Mouse (Mus musculus) bone marrow, adult 2 months (tissue): ENCODE measurements at regions not wholly inside any gene's neighbourhood (a gene's known extent, or its start where the extent isn't known, plus 50 kb on each side); places are given as distances from the start of the nearest gene placed in this dataset.

Source experiments
- H3K27ac ChIP-seq: fragments of 200-500 bp; 2 replicates; pipeline ENCODE4 v1.5.1; 2012; ENCODE audit warnings: low read depth, mild to moderate bottlenecking, control low read depth, inconsistent platforms, low read length; ENCODE audit not compliant: control insufficient read depth, poor library complexity, insufficient read depth
- H3K4me1 ChIP-seq: fragments of 200-500 bp; 2 replicates; pipeline ENCODE4 v1.6.1; 2011; ENCODE audit warnings: low read length; ENCODE audit not compliant: control insufficient read depth, insufficient read depth
- H3K4me3 ChIP-seq: fragments of 200-500 bp; replicated peaks from 2 replicates; pipeline ENCODE3; 2011; ENCODE audit warnings: mild to moderate bottlenecking, low read depth, low read length, control low read depth; ENCODE audit not compliant: control insufficient read depth
- CTCF ChIP-seq: fragments of 200-500 bp; IDR thresholded peaks from 2 replicates; pipeline ENCODE4 v1.5.1; 2011; ENCODE audit warnings: low read length, control low read depth; ENCODE audit not compliant: control insufficient read depth, insufficient read depth
- POLR2A ChIP-seq: fragments of 200-500 bp; IDR thresholded peaks from 2 replicates; pipeline ENCODE4 v1.6.1; 2011; ENCODE audit warnings: low read depth, mild to moderate bottlenecking, control low read depth, low read length, borderline replicate concordance; ENCODE audit not compliant: control insufficient read depth
- WGBS: fragments of 180-500 bp; shearing (Covaris S2); methylation state at CpG from one replicate; pipeline ENCODE4 v1.1.7; 2018; 5-methylcytosine and 5-hydroxymethylcytosine counted together

- Histone ChIP-seq H3K4me3 (no peak overlapping the region), H3K27ac (no peak overlapping the region), H3K4me1 (no peaks in the 10 kb centered on the region)
- TF ChIP-seq POLR2A (no peak), CTCF (no peak)
- 15% methylated on average over 4 of the region's 4 CpGs for WGBS
Measured at GRCm38 (mm10) chr15:103087204-103087603, 68.5 kb downstream of the Hoxc4 start.

- no peak overlapping the region for H3K4me3 ChIP-seq
- TF ChIP-seq POLR2A = no peak
- no peak for TF ChIP-seq CTCF
- no peaks in the 10 kb centered on the region for H3K4me1 ChIP-seq
- no peak overlapping the region for H3K27ac ChIP-seq
- 25% methylated on average over 15 of the region's 15 CpGs for WGBS
Measured at GRCm38 (mm10) chr15:103086672-103087069, 67.9 kb downstream of the Hoxc4 start.
